ENCODE assay signal across 16 mouse cellular contexts in genomic region chr19:7072221-7072620, GRCm38 (mm10). TPM values are rescaled to one million over a fixed set of nuclear protein-coding genes. Genes with fewer than 3 reads are reported as not detected.
DNase-seq lines count a peak whose midpoint lies in the region; ATAC-seq and TF ChIP-seq lines count a peak whose summit lies in the region.
"Had no signal": no experiment of that assay in that cellular context is flagged by ENCODE, and none has a peak within 500 bp of the region (broad histone marks: within the 10 kb centered on the region; RNA-seq: fewer than 3 reads in every experiment).

No protein-coding gene starts in this region.

- H3K4me2 ChIP-seq in forebrain, embryonic 15.5 days (replicated peaks) = no peak overlapping the region
- H3K4me2 ChIP-seq in forebrain, postnatal 0 days (ENCODE audit: low read depth) = no peak overlapping the region

- 0 out of 2 replicates have a peak overlapping the region, but pooled peaks have one; percentile 6 for H3K27ac ChIP-seq in forebrain, embryonic 15.5 days (replicated peaks)
- H3K27ac ChIP-seq in forebrain, postnatal 0 days (ENCODE audit: low read depth, low read length) = no peak overlapping the region
- H3K27ac ChIP-seq: heart, embryonic 10.5 days had no signal

- intact Hi-C loops in left cerebral cortex, postnatal 14 days (cut with DNase I) = no loop called here

- no peaks in the 10 kb centered on the region for H3K27me3 ChIP-seq in forebrain, embryonic 15.5 days
- no peaks in the 10 kb centered on the region for H3K27me3 ChIP-seq in forebrain, postnatal 0 days (ENCODE audit: insufficient read depth, low read length)
- no peaks in the 10 kb centered on the region for H3K27me3 ChIP-seq in Patski

- H3K36me3 ChIP-seq in forebrain, embryonic 15.5 days = no peaks in the 10 kb centered on the region
- no peaks in the 10 kb centered on the region for H3K36me3 ChIP-seq in forebrain, postnatal 0 days (ENCODE audit: insufficient read depth)
- H3K36me3 ChIP-seq: heart, embryonic 10.5 days had no signal

- in situ Hi-C loops in Patski (cut with MboI; ENCODE audit: low pct_unique_long_range_greater_than_20kb) = no loop called here

- H3K4me3 ChIP-seq in forebrain, embryonic 15.5 days = no peak overlapping the region
- no peak overlapping the region for H3K4me3 ChIP-seq in forebrain, postnatal 0 days (ENCODE audit: low read depth, low read length)
- H3K4me3 ChIP-seq: heart, embryonic 10.5 days had no signal

- POLR2A ChIA-PET in Patski (lab: Charles Lee) = interaction anchor here (0.9 to 1.0 kb wide), 2 partner anchors 33 to 133 kb away, joined by 3 read pairs; no protein-coding TSS in a partner anchor

- CTCF ChIA-PET in Patski (lab: Charles Lee) = interaction anchor here (0.7 to 1.3 kb wide), 4 partner anchors 10 to 126 kb away, joined by 3 to 4 read pairs (median 3); no protein-coding TSS in a partner anchor

- 55% methylated on average over 6 of the region's 6 CpGs for WGBS in forebrain, embryonic 15.5 days
- 46% methylated on average over 6 of the region's 6 CpGs for whole genome bisulfite sequencing in forebrain, postnatal 0 days

- no peak overlapping the region for H3K9ac ChIP-seq in forebrain, embryonic 15.5 days (replicated peaks)
- H3K9ac ChIP-seq in forebrain, postnatal 0 days = no peak overlapping the region
- H3K9ac ChIP-seq: liver, postnatal 0 days had no signal

- DNase-seq in forebrain, postnatal 0 days = no peak
- DNase-seq in Patski (ENCODE audit: low read depth, low spot score) = no peak
- DNase-seq in kidney, adult 9 months = peak; percentile 74
- DNase-seq in kidney, postnatal 25 days = peak; percentile 55 to 84
- no peak for DNase-seq in left cerebral cortex, postnatal 14 days (ENCODE audit: low spot score in 2 of 2)
- no peak for DNase-seq in layer of hippocampus, adult 11-12 months (ENCODE audit: low spot score)
- DNase-seq: adrenal gland, postnatal 14 days; cerebellum, adult 11 months; gastrocnemius, postnatal 14 days; left cerebral cortex, postnatal 4 days; liver, postnatal 0 days; retina, postnatal 1 day had no signal

- no peaks in the 10 kb centered on the region for H3K9me3 ChIP-seq in forebrain, embryonic 15.5 days
- no peaks in the 10 kb centered on the region for H3K9me3 ChIP-seq in forebrain, postnatal 0 days (ENCODE audit: low read length)
- H3K9me3 ChIP-seq: heart, embryonic 10.5 days had no signal

- no peak for ATAC-seq in forebrain, embryonic 15.5 days (replicated peaks)
- ATAC-seq in forebrain, postnatal 0 days = no peak
- ATAC-seq in Patski = peak; percentile 15
- ATAC-seq: CD4-positive, CD25-positive, alpha-beta regulatory T cell, adult 4 months; liver, postnatal 0 days had no signal

- H3K4me1 ChIP-seq in forebrain, embryonic 15.5 days = peaks cover 63% of the 10 kb centered on the region
- H3K4me1 ChIP-seq in forebrain, postnatal 0 days (ENCODE audit: insufficient read depth) = peaks cover 17% of the 10 kb centered on the region; the same call in 1 of the 2 replicates

- no peak for TF ChIP-seq CTCF in forebrain, postnatal 0 days (IDR thresholded peaks at IDR 0.05; ENCODE audit: low read depth)
- no peak for TF ChIP-seq CTCF in Patski (IDR thresholded peaks at IDR 0.05)

RNA-seq across cellular contexts. Expression of gene Macrod1, which starts 15.6 kb away (rescaled TPM):
- polyA plus RNA-seq in forebrain, embryonic 15.5 days (2015; fragmentation: Nextera tagmentation; extraction: Ambion mirVana) = 5.8 and 6.0 TPM in 2 replicates
- total RNA-seq in forebrain, postnatal 0 days (2014; rRNA removed) = 8.1 and 9.4 TPM in 2 replicates
- polyA plus RNA-seq in forebrain, postnatal 0 days (2015; fragmentation: Nextera tagmentation; extraction: Ambion mirVana) = 8.0 and 8.5 TPM in 2 replicates
- 33.9 TPM for polyA plus RNA-seq in Patski (2021)
- total RNA-seq in left cerebral cortex, postnatal 14 days (2021) = 10 to 100 TPM in 1 of 2 experiments, 1 to 10 TPM in 1; 8.4 to 11.3 TPM

RNA-seq across cellular contexts. Expression of gene Stip1, which starts 32.5 kb away (rescaled TPM):
- polyA plus RNA-seq in forebrain, embryonic 15.5 days (2015; fragmentation: Nextera tagmentation; extraction: Ambion mirVana) = 243 and 245 TPM in 2 replicates
- total RNA-seq in forebrain, postnatal 0 days (2014; rRNA removed) = 124 and 133 TPM in 2 replicates
- 146 and 156 TPM in 2 replicates for polyA plus RNA-seq in forebrain, postnatal 0 days (2015; fragmentation: Nextera tagmentation; extraction: Ambion mirVana)
- polyA plus RNA-seq in Patski (2021) = 301 TPM
- 100 to 1,000 TPM; 155 to 165 TPM for total RNA-seq in left cerebral cortex, postnatal 14 days (2021)

RNA-seq across cellular contexts. Expression of gene Flrt1, which starts 33.3 kb away (rescaled TPM):
- 14.9 and 18.9 TPM in 2 replicates for polyA plus RNA-seq in forebrain, embryonic 15.5 days (2015; fragmentation: Nextera tagmentation; extraction: Ambion mirVana)
- total RNA-seq in forebrain, postnatal 0 days (2014; rRNA removed) = 8.1 and 8.8 TPM in 2 replicates
- 6.7 and 11.3 TPM in 2 replicates for polyA plus RNA-seq in forebrain, postnatal 0 days (2015; fragmentation: Nextera tagmentation; extraction: Ambion mirVana)
- polyA plus RNA-seq in Patski (2021) = 12.6 TPM
- 10 to 100 TPM; 33.0 to 35.2 TPM for total RNA-seq in left cerebral cortex, postnatal 14 days (2021)
- total RNA-seq: megakaryocyte-erythroid progenitor cell, adult 5-6 weeks had no signal

RNA-seq across cellular contexts. Expression of gene Fermt3, which starts 53.0 kb away (rescaled TPM):
- 3.6 and 3.7 TPM in 2 replicates for polyA plus RNA-seq in forebrain, embryonic 15.5 days (2015; fragmentation: Nextera tagmentation; extraction: Ambion mirVana)
- total RNA-seq in forebrain, postnatal 0 days (2014; rRNA removed) = 4.4 and 6.0 TPM in 2 replicates
- 2.6 and 3.6 TPM in 2 replicates for polyA plus RNA-seq in forebrain, postnatal 0 days (2015; fragmentation: Nextera tagmentation; extraction: Ambion mirVana)
- 0.22 TPM for polyA plus RNA-seq in Patski (2021)
- 1 to 10 TPM; 4.5 to 4.6 TPM for total RNA-seq in left cerebral cortex, postnatal 14 days (2021)

Comparison
In these comparisons a context has a peak if more than half of its experiments do, and no peak if none do; other contexts are left out.
1. DNase-seq: peak in kidney, adult 9 months (single experiment) and kidney, postnatal 25 days (2 of 2); none in forebrain, postnatal 0 days (single experiment), Patski (single experiment), left cerebral cortex, postnatal 14 days (0 of 2) and layer of hippocampus, adult 11-12 months (single experiment).